Mouse (Mus musculus) MEL (cell line): ENCODE results near the gene Brpf1. TPM values are rescaled to one million over a fixed set of nuclear protein-coding genes. Genes with fewer than 3 reads are reported as not detected.
A peak's percentile ranks its signal among the peaks of the same experiment; 100 is the strongest.

Source experiments
- DNase-seq: peaks from one replicate; pipeline ENCODE4 v3.0.0; 2011; ENCODE audit warnings: low read depth, low spot score
- H3K27ac ChIP-seq: 2 replicates; pipeline ENCODE4 v1.5.1; 2012; ENCODE audit warnings: low read depth, mild to moderate bottlenecking, control low read depth, low read length, moderate library complexity; ENCODE audit not compliant: control insufficient read depth
- H3K27me3 ChIP-seq, 2 experiments: fragments of 150-350 bp in 1 of 2; sonication (generic) in 1 of 2; 2 replicates each; pipeline ENCODE4 v1.6.1; 2012; ENCODE audit warnings: low read length in 2 of 2, mild to moderate bottlenecking in 2 of 2, improper control_type of control experiment in 1 of 2, moderate library complexity in 1 of 2; ENCODE audit not compliant: insufficient read depth in 2 of 2, control insufficient read depth in 1 of 2
- H3K36me3 ChIP-seq, 2 experiments: 2 replicates each; pipeline ENCODE4 v1.6.1; 2012 to 2014; ENCODE audit warnings: low read length in 2 of 2, improper control_type of control experiment in 1 of 2, inconsistent platforms in 1 of 2, mild to moderate bottlenecking in 1 of 2; ENCODE audit not compliant: insufficient read depth in 2 of 2, control insufficient read depth in 1 of 2
- H3K4me1 ChIP-seq, 2 experiments: fragments of 150-350 bp in 1 of 2; sonication (generic) in 1 of 2; 2 replicates each; pipeline ENCODE4 v1.6.1; 2012; ENCODE audit warnings: low read length in 2 of 2, improper control_type of control experiment in 1 of 2, mild to moderate bottlenecking in 1 of 2; ENCODE audit not compliant: insufficient read depth in 2 of 2, control insufficient read depth in 1 of 2
- H3K4me3 ChIP-seq, 2 experiments: fragments of 150-350 bp in 1 of 2; sonication (generic) in 1 of 2; 2 replicates each; pipeline ENCODE4 v1.5.1; 2012; ENCODE audit warnings: low read depth in 2 of 2, low read length in 2 of 2, mild to moderate bottlenecking in 2 of 2, moderate library complexity in 2 of 2, control low read depth in 1 of 2, improper control_type of control experiment in 1 of 2; ENCODE audit not compliant: control insufficient read depth in 1 of 2, insufficient read depth in 1 of 2
- H3K79me2 ChIP-seq: 2 replicates; pipeline ENCODE4 v1.6.1; 2012; ENCODE audit warnings: mild to moderate bottlenecking, low read length, moderate library complexity; ENCODE audit not compliant: control insufficient read depth, poor library complexity, insufficient read depth
- H3K9ac ChIP-seq: 2 replicates; pipeline ENCODE4 v1.6.1; 2012; ENCODE audit warnings: low read depth, mild to moderate bottlenecking, control low read depth, low read length, moderate library complexity; ENCODE audit not compliant: control insufficient read depth, poor library complexity, severe bottlenecking
- H3K9me3 ChIP-seq: fragments of 150-350 bp; sonication (generic); replicated peaks from 2 replicates; pipeline ENCODE4 v1.6.1; 2012; ENCODE audit warnings: mild to moderate bottlenecking, low read length, improper control_type of control experiment, moderate library complexity; ENCODE audit not compliant: insufficient read depth
- BHLHE40 ChIP-seq: IDR thresholded peaks from 2 replicates; pipeline ENCODE4 v1.6.1; 2012; ENCODE audit warnings: low read depth, mild to moderate bottlenecking, inconsistent platforms, low read length, improper control_type of control experiment, borderline replicate concordance
- CHD1 ChIP-seq: IDR thresholded peaks from 2 replicates; pipeline ENCODE4 v1.6.1; 2012; ENCODE audit warnings: low read depth, mild to moderate bottlenecking, inconsistent platforms, low read length, improper control_type of control experiment
- CHD2 ChIP-seq: IDR thresholded peaks from 2 replicates; pipeline ENCODE4 v1.6.1; 2011; ENCODE audit warnings: low read length, improper control_type of control experiment
- CTCF ChIP-seq, 3 experiments: IDR thresholded peaks in 2 of 3; conservative IDR thresholded peaks in 1 of 3; 2 replicates each; pipeline ENCODE4 v1.5.1; 2011 to 2012; ENCODE audit warnings: low read length in 3 of 3, low read depth in 2 of 3, mild to moderate bottlenecking in 2 of 3, improper control_type of control experiment in 1 of 3, inconsistent platforms in 1 of 3, mixed read lengths in 1 of 3, moderate library complexity in 1 of 3; ENCODE audit not compliant: control insufficient read depth in 1 of 3, insufficient read depth in 1 of 3, poor library complexity in 1 of 3, severe bottlenecking in 1 of 3
- E2F4 ChIP-seq: IDR thresholded peaks from 2 replicates; pipeline ENCODE4 v1.6.1; 2011; ENCODE audit warnings: low read depth, low read length, improper control_type of control experiment, borderline replicate concordance
- ELF1 ChIP-seq: IDR thresholded peaks from 2 replicates; pipeline ENCODE4 v1.6.1; 2014; ENCODE audit warnings: low read depth, mild to moderate bottlenecking, inconsistent platforms, low read length, improper control_type of control experiment, moderate library complexity
- ETS1 ChIP-seq: IDR thresholded peaks from 2 replicates; pipeline ENCODE4 v1.6.1; 2012; ENCODE audit warnings: low read depth, mild to moderate bottlenecking, inconsistent platforms, low read length, improper control_type of control experiment, moderate library complexity
- GABPA ChIP-seq: IDR thresholded peaks from 2 replicates; pipeline ENCODE4 v1.6.1; 2012; ENCODE audit warnings: low read depth, mild to moderate bottlenecking, inconsistent platforms, low read length, improper control_type of control experiment, moderate library complexity
- GATA1 ChIP-seq: IDR thresholded peaks from 2 replicates; pipeline ENCODE4 v1.6.1; 2011; ENCODE audit warnings: low read depth, low read length, improper control_type of control experiment
- HCFC1 ChIP-seq: IDR thresholded peaks from 2 replicates; pipeline ENCODE4 v1.6.1; 2012; ENCODE audit warnings: low read depth, mild to moderate bottlenecking, inconsistent platforms, low read length, improper control_type of control experiment, moderate library complexity
- MAFK ChIP-seq: IDR thresholded peaks from 2 replicates; pipeline ENCODE4 v1.6.1; 2011; ENCODE audit warnings: low read depth, mild to moderate bottlenecking, low read length, improper control_type of control experiment, borderline replicate concordance
- MAZ ChIP-seq: IDR thresholded peaks from 2 replicates; pipeline ENCODE4 v1.6.1; 2012; ENCODE audit warnings: low read depth, mild to moderate bottlenecking, inconsistent platforms, low read length, improper control_type of control experiment
- MEF2A ChIP-seq: IDR thresholded peaks from 2 replicates; pipeline ENCODE4 v1.6.1; 2014; ENCODE audit warnings: low read depth, mild to moderate bottlenecking, inconsistent platforms, low read length, improper control_type of control experiment; ENCODE audit not compliant: poor library complexity, insufficient replicate concordance, severe bottlenecking; ENCODE audit errors: extremely low read depth
- MXI1 ChIP-seq: IDR thresholded peaks from 2 replicates; pipeline ENCODE4 v1.6.1; 2011; ENCODE audit warnings: mild to moderate bottlenecking, low read depth, low read length, improper control_type of control experiment
- POLR2A ChIP-seq, 2 experiments: IDR thresholded peaks; 2 replicates each; pipeline ENCODE4 v1.6.1; 2011 to 2012; ENCODE audit warnings: low read length in 2 of 2, mild to moderate bottlenecking in 2 of 2, control low read depth in 1 of 2, improper control_type of control experiment in 1 of 2, low read depth in 1 of 2, moderate library complexity in 1 of 2; ENCODE audit not compliant: control insufficient read depth in 1 of 2, insufficient read depth in 1 of 2, poor library complexity in 1 of 2
- POLR2AphosphoS5 ChIP-seq: IDR thresholded peaks from 2 replicates; pipeline ENCODE4 v1.6.1; 2012; ENCODE audit warnings: low read depth, borderline replicate concordance, mild to moderate bottlenecking, inconsistent platforms, low read length, moderate library complexity, mixed read lengths
- RCOR1 ChIP-seq: IDR thresholded peaks from 2 replicates; pipeline ENCODE4 v1.6.1; 2012; ENCODE audit warnings: low read depth, mild to moderate bottlenecking, inconsistent platforms, low read length, improper control_type of control experiment
- SIN3A ChIP-seq: IDR thresholded peaks from 2 replicates; pipeline ENCODE4 v1.6.1; 2012; ENCODE audit warnings: low read length, improper control_type of control experiment, inconsistent platforms
- SMC3 ChIP-seq: IDR thresholded peaks from 2 replicates; pipeline ENCODE4 v1.6.1; 2011; ENCODE audit warnings: low read depth, low read length, improper control_type of control experiment
- TBP ChIP-seq: IDR thresholded peaks from 2 replicates; pipeline ENCODE4 v1.8.0; 2011; ENCODE audit warnings: low read depth, low read length, improper control_type of control experiment
- TCF12 ChIP-seq: IDR thresholded peaks from 2 replicates; pipeline ENCODE4 v1.6.1; 2014; ENCODE audit warnings: low read depth, mild to moderate bottlenecking, inconsistent platforms, low read length, improper control_type of control experiment, moderate library complexity
- UBTF ChIP-seq: IDR thresholded peaks from 2 replicates; pipeline ENCODE4 v1.6.1; 2012; ENCODE audit warnings: low read depth, mild to moderate bottlenecking, inconsistent platforms, low read length, improper control_type of control experiment, moderate library complexity, borderline replicate concordance; ENCODE audit not compliant: insufficient read depth
- USF1 ChIP-seq: IDR thresholded peaks from 2 replicates; pipeline ENCODE4 v1.6.1; 2014; ENCODE audit warnings: low read depth, mild to moderate bottlenecking, inconsistent platforms, low read length, improper control_type of control experiment, moderate library complexity
- USF2 ChIP-seq, 2 experiments: IDR thresholded peaks; 2 replicates each; pipeline ENCODE4 v1.6.1; 2011 to 2012; ENCODE audit warnings: improper control_type of control experiment in 2 of 2, low read length in 2 of 2, borderline replicate concordance in 1 of 2, inconsistent platforms in 1 of 2, low read depth in 1 of 2, mild to moderate bottlenecking in 1 of 2; ENCODE audit not compliant: insufficient read depth in 1 of 2
- ZKSCAN1 ChIP-seq: IDR thresholded peaks from 2 replicates; pipeline ENCODE4 v1.6.1; 2012; ENCODE audit warnings: low read depth, mild to moderate bottlenecking, inconsistent platforms, low read length, improper control_type of control experiment, moderate library complexity
- ZMIZ1 ChIP-seq: IDR thresholded peaks from 2 replicates; pipeline ENCODE4 v1.6.1; 2012; ENCODE audit warnings: low read depth, mild to moderate bottlenecking, inconsistent platforms, low read length, improper control_type of control experiment, moderate library complexity
- polyA plus RNA-seq, 2 experiments: library from polyadenylated mRNA; stranded (reverse) in 1 of 2; unstranded in 1 of 2; fragments of >175 nt in 1 of 2; fragments of >200 nt in 1 of 2; gene quantifications; 2 replicates each; pipeline versions ENCODE4 v1.2.1 to v1.2.4; 2012; ENCODE audit warnings: low replicate concordance in 2 of 2, low read depth in 1 of 2; ENCODE audit not compliant: insufficient read length in 2 of 2, insufficient read depth in 1 of 2, missing spikeins in 1 of 2
- total RNA-seq: library from RNA; depleted of rRNA; stranded (reverse); fragments of 300-350 nt; gene quantifications from 2 replicates; pipeline ENCODE4 v1.2.3, GENCODE M21; 2012

Brpf1 gene
- total and polyA plus RNA-seq, 3 experiments, result 32.6 to 46.8 (median 44.9) TPM

GRCm38 (mm10) chr6:113308141-113308540, 1.2 kb downstream of the Brpf1 start (continued):
- TF ChIP-seq ETS1 (no peak), GATA1 (no peak), BHLHE40 (no peak), SMC3 (peak; percentile 24)

GRCm38 (mm10) chr6:113315972-113316371, 9.0 kb downstream of the Brpf1 start:
- Histone ChIP-seq H3K4me3 (no peak overlapping the region), H3K27me3 (no peaks in the 10 kb centered on the region), H3K9me3 (no peaks in the 10 kb centered on the region), H3K9ac (no peak overlapping the region), H3K36me3 (peaks cover 0 to 23% of the 10 kb centered on the region in 2 experiments; a peak in 3 of 4 replicates), H3K79me2 (peaks cover 3% of the 10 kb centered on the region), H3K27ac (no peak overlapping the region), H3K4me1 (no peaks in the 10 kb centered on the region)
- DNase-seq, result no peak
- no peak for TF ChIP-seq MXI1
- TF ChIP-seq ETS1, result no peak
- TF ChIP-seq CTCF (IDR thresholded peaks at IDR 0.05 in 2 of 3, conservative IDR thresholded peaks at IDR 0.05 in 1 of 3; ENCODE audit: control insufficient read depth in 1 of 3, insufficient read depth in 1 of 3, low read depth in 2 of 3, low read length in 3 of 3, poor library complexity in 1 of 3, severe bottlenecking in 1 of 3), result no peak
- TF ChIP-seq ELF1, result no peak
- TF ChIP-seq GATA1, result no peak
- TF ChIP-seq POLR2AphosphoS5, result no peak
- no peak for TF ChIP-seq TBP
- no peak for TF ChIP-seq MAZ

- Histone ChIP-seq H3K36me3 (peaks cover 3 to 24% of the 10 kb centered on the region in 2 experiments; a peak in 3 of 4 replicates), H3K9me3 (no peaks in the 10 kb centered on the region), H3K27me3 (no peaks in the 10 kb centered on the region), H3K4me3 (peak within 1 kb of the TSS; percentile 73 to 76), H3K27ac (peak within 1 kb of the TSS; percentile 87), H3K79me2 (no peaks in the 10 kb centered on the region), H3K4me1 (peaks cover 9 to 23% of the 10 kb centered on the region in 2 experiments), H3K9ac (peak within 1 kb of the TSS; percentile 75)
- DNase-seq, result peak; percentile 99
- no peak for TF ChIP-seq GABPA
- TF ChIP-seq ETS1, result 0 out of 2 replicates have a peak, but pooled peaks have one; percentile 45
- TF ChIP-seq TCF12, result 0 out of 2 replicates have a peak, but pooled peaks have one; percentile 35
- no peak; the same call in 1 of the 2 replicates for TF ChIP-seq RCOR1
- TF ChIP-seq ZKSCAN1, result no peak
- TF ChIP-seq CHD1, result no peak
- TF ChIP-seq MEF2A, result no peak
- no peak for TF ChIP-seq MAFK
- TF ChIP-seq MAZ, result 0 out of 2 replicates have a peak, but pooled peaks have one; percentile 16
- peak; percentile 90 for TF ChIP-seq SIN3A
- TF ChIP-seq ZMIZ1, result peak; percentile 59
- peak; percentile 95 for TF ChIP-seq HCFC1
- no peak for TF ChIP-seq USF2 (IDR thresholded peaks at IDR 0.05; ENCODE audit: borderline replicate concordance in 1 of 2, insufficient read depth in 1 of 2, low read depth in 1 of 2, low read length in 2 of 2)
- TF ChIP-seq E2F4, result peak; percentile 63; the same call in 1 of the 2 replicates
- TF ChIP-seq UBTF, result no peak
- peak; percentile 76 for TF ChIP-seq CHD2
- no peak for TF ChIP-seq CTCF (IDR thresholded peaks at IDR 0.05 in 2 of 3, conservative IDR thresholded peaks at IDR 0.05 in 1 of 3; ENCODE audit: control insufficient read depth in 1 of 3, insufficient read depth in 1 of 3, low read depth in 2 of 3, low read length in 3 of 3, poor library complexity in 1 of 3, severe bottlenecking in 1 of 3)
- TF ChIP-seq USF1, result no peak
- peak; percentile 65 to 97 for TF ChIP-seq POLR2A (IDR thresholded peaks at IDR 0.05; ENCODE audit: control insufficient read depth in 1 of 2, insufficient read depth in 1 of 2, low read depth in 1 of 2, low read length in 2 of 2, poor library complexity in 1 of 2)
These were observed 19.8 kb downstream of the Brpf1 start, which contains the start of gene Ogg1 for GRCm38 (mm10) chr6:113326533-113327315. Gene Ogg1, plus strand, starts transcription at chr6:113326972.
